Mouse (Mus musculus) hindbrain, embryonic 12.5 days (tissue): Measurements from ENCODE around the gene Vps25. TPM values are rescaled to one million over a fixed set of nuclear protein-coding genes. Genes with fewer than 3 reads are reported as not detected.

Experiments
- ATAC-seq: fragments of 200-750 bp; cut with Nextera tagmentation; 2 replicates; pipeline ENCODE4 v1.8.0; 2017; ENCODE audit warnings: moderate TSS enrichment; ENCODE audit not compliant: low FRiP score
- H3K27ac ChIP-seq: fragments of 300-500 bp; sonication (generic); 2 replicates; pipeline ENCODE4 v1.5.1; 2016; ENCODE audit warnings: mild to moderate bottlenecking
- H3K27me3 ChIP-seq: fragments of 300-500 bp; sonication (generic); 2 replicates; pipeline ENCODE4 v1.6.1; 2016; ENCODE audit warnings: mild to moderate bottlenecking
- H3K36me3 ChIP-seq: fragments of 300-500 bp; sonication (generic); 2 replicates; pipeline ENCODE4 v1.6.1; 2016; ENCODE audit warnings: mild to moderate bottlenecking
- H3K4me1 ChIP-seq: fragments of 300-500 bp; sonication (generic); 2 replicates; pipeline ENCODE4 v1.6.1; 2016
- H3K4me2 ChIP-seq: fragments of 300-500 bp; sonication (generic); replicated peaks from 2 replicates; pipeline ENCODE4 v1.6.1; 2016; ENCODE audit warnings: mild to moderate bottlenecking
- H3K4me3 ChIP-seq: fragments of 300-500 bp; sonication (generic); 2 replicates; pipeline ENCODE4 v1.5.1; 2016; ENCODE audit warnings: mild to moderate bottlenecking
- H3K9ac ChIP-seq: fragments of 300-500 bp; sonication (generic); 2 replicates; pipeline ENCODE4 v1.6.1; 2016; ENCODE audit warnings: mild to moderate bottlenecking, moderate library complexity
- H3K9me3 ChIP-seq: fragments of 300-500 bp; sonication (generic); replicated peaks from 2 replicates; pipeline ENCODE4 v1.6.1; 2016; ENCODE audit warnings: mild to moderate bottlenecking
- WGBS: fragments of 180-500 bp; shearing (Covaris S2); methylation state at CpG from one replicate; pipeline ENCODE4 v1.1.7; 2016; 5-methylcytosine and 5-hydroxymethylcytosine counted together
- polyA plus RNA-seq: library from polyadenylated mRNA; unstranded; fragments of >200 nt; fragmentation: Nextera tagmentation; extraction: Ambion mirVana; gene quantifications from 2 replicates; pipeline ENCODE4 v1.2.1, GENCODE M21; 2016

Vps25 gene
- polyA plus RNA-seq, 1 experiment from 2014 or later, result 90.9 TPM

GRCm38 (mm10) chr11:101263989-101264280, 10.4 kb downstream of the Vps25 start:
- Histone ChIP-seq H3K36me3 (peaks cover under 1% of the 10 kb centered on the region; the same call in 1 of the 2 replicates), H3K9ac (no peak overlapping the region), H3K27me3 (peaks cover 64% of the 10 kb centered on the region), H3K9me3 (no peaks in the 10 kb centered on the region), H3K4me3 (no peak overlapping the region), H3K4me1 (peaks cover 55% of the 10 kb centered on the region), H3K27ac (no peak overlapping the region), H3K4me2 (peak overlapping the region; percentile 6; the same call in 1 of the 2 replicates)
- 5% methylated on average over 3 of the region's 3 CpGs for WGBS
- no peak for ATAC-seq

DNA sequence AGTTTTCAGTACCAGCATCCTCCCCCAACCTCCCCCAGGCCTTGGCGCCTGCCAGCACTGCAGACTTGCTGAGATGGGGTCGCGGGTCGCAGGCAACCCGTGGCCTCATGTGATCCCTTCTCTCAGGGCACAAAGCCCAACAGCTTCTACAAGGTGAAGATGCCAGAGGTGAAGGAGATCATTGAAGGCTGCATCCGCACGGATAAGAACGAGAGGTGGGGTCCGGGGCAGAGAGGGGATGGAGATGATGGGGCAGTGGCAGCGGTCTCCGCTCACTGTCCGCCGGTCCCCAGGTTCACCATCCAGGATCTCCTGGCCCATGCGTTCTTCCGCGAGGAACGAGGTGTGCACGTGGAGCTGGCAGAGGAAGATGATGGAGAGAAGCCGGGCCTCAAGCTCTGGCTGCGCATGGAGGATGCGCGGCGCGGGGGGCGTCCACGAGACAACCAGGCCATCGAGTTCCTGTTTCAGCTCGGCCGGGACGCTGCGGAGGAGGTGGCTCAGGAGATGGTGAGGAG, 11.5 kb downstream of the Vps25 start:
- peak overlapping the region; percentile 29 for H3K4me3 ChIP-seq
- H3K27ac ChIP-seq, result no peak overlapping the region
- no peaks in the 10 kb centered on the region for H3K36me3 ChIP-seq
- no peak for ATAC-seq
- WGBS, result 2% methylated on average over 31 of the region's 31 CpGs
- H3K4me2 ChIP-seq, result peak overlapping the region; percentile 49
- H3K9ac ChIP-seq, result peak overlapping the region; percentile 29
- H3K4me1 ChIP-seq, result peaks cover 45% of the 10 kb centered on the region
- no peaks in the 10 kb centered on the region for H3K9me3 ChIP-seq
- H3K27me3 ChIP-seq, result peaks cover 61% of the 10 kb centered on the region

DNA sequence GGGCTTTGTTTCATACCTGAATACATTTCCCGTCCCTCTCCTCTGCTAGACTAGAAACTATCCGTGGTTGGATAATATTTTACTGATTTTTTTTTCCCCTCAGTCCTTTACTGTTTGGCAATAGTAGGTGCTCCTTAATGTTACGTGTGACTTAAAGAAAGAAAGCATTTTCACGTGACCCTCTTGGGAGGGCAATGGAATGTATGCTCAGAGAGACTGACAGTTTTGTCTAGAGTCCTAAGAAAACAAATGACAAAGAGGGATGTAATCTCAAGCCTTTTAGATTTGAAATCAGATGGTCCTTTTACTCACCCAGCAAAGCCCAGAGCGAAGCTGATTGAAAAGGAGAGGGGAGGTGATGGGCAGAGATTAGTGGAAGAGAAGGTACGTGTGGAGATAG, 12.4 kb downstream of the Vps25 start:
- H3K27me3 ChIP-seq, result peaks cover 57% of the 10 kb centered on the region
- no peaks in the 10 kb centered on the region for H3K36me3 ChIP-seq
- H3K4me1 ChIP-seq, result peaks cover 36% of the 10 kb centered on the region
- WGBS, result 19% methylated on average over 6 of the region's 6 CpGs
- no peaks in the 10 kb centered on the region for H3K9me3 ChIP-seq
- no peak overlapping the region for H3K9ac ChIP-seq
- ATAC-seq, result no peak
- peak overlapping the region; percentile 49; the same call in 1 of the 2 replicates for H3K4me2 ChIP-seq
- H3K27ac ChIP-seq, result no peak overlapping the region
- H3K4me3 ChIP-seq, result no peak overlapping the region

- no peak overlapping the region for H3K9ac ChIP-seq
- H3K9me3 ChIP-seq, result no peaks in the 10 kb centered on the region
- H3K4me2 ChIP-seq, result no peak overlapping the region
- WGBS, result 31% methylated on average over 10 of the region's 10 CpGs
- H3K36me3 ChIP-seq, result no peaks in the 10 kb centered on the region
- no peak overlapping the region for H3K4me3 ChIP-seq
- H3K4me1 ChIP-seq, result peaks cover 10% of the 10 kb centered on the region
- H3K27ac ChIP-seq, result no peak overlapping the region
- H3K27me3 ChIP-seq, result peaks cover 22% of the 10 kb centered on the region
- no peak for ATAC-seq
These were observed 16.1 kb downstream of the Vps25 start for GRCm38 (mm10) chr11:101269577-101270116.

GRCm38 (mm10) chr11:101272446-101272845, 18.9 kb downstream of the Vps25 start:
- no peak overlapping the region for H3K4me2 ChIP-seq
- no peak for ATAC-seq
- no peaks in the 10 kb centered on the region for H3K9me3 ChIP-seq
- H3K36me3 ChIP-seq, result 0 out of 2 replicates have a peak, but pooled peaks cover 9% of the 10 kb centered on the region
- peaks cover 3% of the 10 kb centered on the region; the same call in 1 of the 2 replicates for H3K27me3 ChIP-seq
- no peak overlapping the region for H3K9ac ChIP-seq
- H3K4me1 ChIP-seq, result peaks cover 15% of the 10 kb centered on the region
- H3K4me3 ChIP-seq, result no peak overlapping the region
- 84% methylated on average over 3 of the region's 3 CpGs for WGBS
- H3K27ac ChIP-seq, result no peak overlapping the region

DNA sequence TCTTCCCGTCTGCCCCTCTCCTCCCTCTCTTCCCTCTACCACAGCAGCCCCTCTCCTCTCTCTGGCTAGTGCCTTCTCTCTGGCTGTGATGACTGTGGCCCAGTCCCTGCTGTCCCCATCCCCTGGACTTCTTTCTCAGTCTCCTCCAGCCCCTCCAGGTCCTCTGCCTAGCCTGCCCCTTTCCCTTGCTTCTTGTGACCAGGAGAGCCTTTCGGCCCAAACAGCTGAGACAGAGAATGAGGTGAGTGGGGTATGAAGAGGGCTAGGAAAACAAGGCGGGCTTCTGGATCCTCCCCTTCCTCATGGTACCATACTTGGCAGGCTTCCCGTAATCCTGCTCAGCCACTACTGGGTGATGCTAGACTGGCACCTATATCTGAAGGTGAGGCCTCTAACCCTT, 21.8 kb downstream of the Vps25 start:
- no peak overlapping the region for H3K4me3 ChIP-seq
- no peaks in the 10 kb centered on the region for H3K9me3 ChIP-seq
- H3K9ac ChIP-seq, result no peak overlapping the region
- ATAC-seq, result no peak
- no peak overlapping the region for H3K27ac ChIP-seq
- H3K4me2 ChIP-seq, result no peak overlapping the region
- WGBS, result 73% methylated on average over 4 of the region's 4 CpGs
- H3K4me1 ChIP-seq, result peaks cover 28% of the 10 kb centered on the region
- 0 out of 2 replicates have a peak, but pooled peaks cover 9% of the 10 kb centered on the region for H3K36me3 ChIP-seq
- H3K27me3 ChIP-seq, result peaks cover 3% of the 10 kb centered on the region; the same call in 1 of the 2 replicates

GRCm38 (mm10) chr11:101276319-101277070, 23.0 kb downstream of the Vps25 start:
- 24% methylated on average over 27 of the region's 27 CpGs for WGBS
- H3K9ac ChIP-seq, result peak overlapping the region; percentile 29; the same call in 1 of the 2 replicates
- no peak overlapping the region for H3K27ac ChIP-seq
- H3K9me3 ChIP-seq, result no peaks in the 10 kb centered on the region
- H3K27me3 ChIP-seq, result peaks cover 3% of the 10 kb centered on the region; the same call in 1 of the 2 replicates
- no peak for ATAC-seq
- peak overlapping the region; percentile 84 for H3K4me2 ChIP-seq
- peak overlapping the region; percentile 4; the same call in 1 of the 2 replicates for H3K4me3 ChIP-seq
- H3K36me3 ChIP-seq, result 0 out of 2 replicates have a peak, but pooled peaks cover 9% of the 10 kb centered on the region
- H3K4me1 ChIP-seq, result peaks cover 28% of the 10 kb centered on the region

GRCm38 (mm10) chr11:101277381-101278222, 24.1 kb downstream of the Vps25 start:
- Histone ChIP-seq H3K36me3 (0 out of 2 replicates have a peak, but pooled peaks cover 9% of the 10 kb centered on the region), H3K27ac (no peak overlapping the region), H3K27me3 (peaks cover 3% of the 10 kb centered on the region; the same call in 1 of the 2 replicates), H3K4me1 (peaks cover 28% of the 10 kb centered on the region), H3K9ac (peak overlapping the region; percentile 82), H3K9me3 (no peaks in the 10 kb centered on the region), H3K4me3 (peak overlapping the region; percentile 71), H3K4me2 (peak overlapping the region; percentile 84)
- no peak for ATAC-seq
- 74% methylated on average over 12 of the region's 12 CpGs for WGBS

GRCm38 (mm10) chr11:101278223-101279192, 25.0 kb downstream of the Vps25 start, which contains the start of the genes Cntd1 and Coa3:
Gene Cntd1 (plus strand): TSS chr11:101279012.
Gene Coa3 (minus strand): TSS chr11:101279114.
- Histone ChIP-seq H3K27ac (no peak within 1 kb of the TSS; the same call in 1 of the 2 replicates), H3K27me3 (peaks cover 3% of the 10 kb centered on the region), H3K4me1 (peaks cover 28% of the 10 kb centered on the region), H3K9me3 (no peaks in the 10 kb centered on the region), H3K4me3 (peak within 1 kb of the TSS; percentile 71), H3K4me2 (peak within 1 kb of the TSS; percentile 84), H3K9ac (peak within 1 kb of the TSS; percentile 82), H3K36me3 (0 out of 2 replicates have a peak, but pooled peaks cover 9% of the 10 kb centered on the region)
- WGBS, result 12% methylated on average over 45 of the region's 45 CpGs
- peak; percentile 93 for ATAC-seq

GRCm38 (mm10) chr11:101279193-101279569, 25.7 kb downstream of the Vps25 start:
- no peak overlapping the region for H3K9ac ChIP-seq
- H3K9me3 ChIP-seq, result no peaks in the 10 kb centered on the region
- WGBS, result 62% methylated on average over 14 of the region's 14 CpGs
- peak; percentile 54 for ATAC-seq
- H3K36me3 ChIP-seq, result 0 out of 2 replicates have a peak, but pooled peaks cover 9% of the 10 kb centered on the region
- peak overlapping the region; percentile 84 for H3K4me2 ChIP-seq
- H3K4me1 ChIP-seq, result peaks cover 28% of the 10 kb centered on the region
- no peak overlapping the region for H3K27ac ChIP-seq
- H3K4me3 ChIP-seq, result peak overlapping the region; percentile 71
- H3K27me3 ChIP-seq, result peaks cover 3% of the 10 kb centered on the region

DNA sequence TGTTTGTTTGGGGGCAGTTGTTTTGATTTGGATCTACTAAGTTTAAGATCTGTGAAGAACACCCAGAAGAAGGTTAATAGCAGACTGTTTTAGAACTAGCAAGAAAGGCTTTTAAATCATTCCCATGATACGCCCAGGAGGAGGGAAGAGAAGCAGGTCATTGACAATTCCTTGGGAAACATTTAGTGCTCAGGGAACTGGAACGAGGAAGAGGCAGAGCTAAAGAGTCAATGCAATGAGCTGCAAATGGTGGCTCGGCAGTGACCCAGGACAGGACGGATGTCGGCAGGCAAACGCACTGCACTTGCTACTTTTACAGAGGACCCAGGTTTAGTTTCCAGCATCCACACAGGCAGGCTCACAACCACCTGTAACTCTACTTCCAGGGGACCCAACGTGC, 27.3 kb downstream of the Vps25 start:
- 50% methylated on average over 7 of the region's 7 CpGs for WGBS
- H3K9ac ChIP-seq, result no peak overlapping the region
- H3K4me2 ChIP-seq, result no peak overlapping the region
- H3K4me1 ChIP-seq, result peaks cover 28% of the 10 kb centered on the region
- no peak for ATAC-seq
- no peak overlapping the region for H3K4me3 ChIP-seq
- no peak overlapping the region for H3K27ac ChIP-seq
- H3K36me3 ChIP-seq, result peaks cover 15% of the 10 kb centered on the region; the same call in 1 of the 2 replicates
- H3K9me3 ChIP-seq, result no peaks in the 10 kb centered on the region
- peaks cover 3% of the 10 kb centered on the region for H3K27me3 ChIP-seq
